Mouse (Mus musculus): ENCODE data around the gene Susd4.

GRCm38 (mm10) chr1:182926465-182926864, 162.8 kb downstream of the Susd4 start:
- TF ChIP-seq GATA1 (IDR thresholded peaks at IDR 0.05; ENCODE audit: low read length) (no peak), TAL1 (IDR thresholded peaks at IDR 0.05; ENCODE audit: low read length) (no peak)

Measured in erythroblast, embryonic 14.5 days (primary cell).